Mouse (Mus musculus) heart, postnatal 25 days (tissue): ENCODE data around the gene Uvrag. TPM values are rescaled to one million over a fixed set of nuclear protein-coding genes. Genes with fewer than 3 reads are reported as not detected.

Experiments
- DNase-seq: peaks from one replicate; pipeline ENCODE4 v3.0.0; 2022; ENCODE audit warnings: low spot score
- intact Hi-C: fragments of 180-260 bp; cut with DNase I; formaldehyde crosslinking; loops from one replicate; pipeline ENCODE4 v1.15.1; 2025
- total RNA-seq, 2 experiments: library from RNA; stranded (reverse); gene quantifications; 2 replicates each; pipeline ENCODE4 v1.2.3; 2021

Gene Uvrag
- total RNA-seq, 2 experiments from 2014 or later: 24.9 to 26.3 TPM

- intact Hi-C loops: no loop called here
- no peak for DNase-seq
Observed at GRCm38 (mm10) chr7:98874411-98874951, 266.5 kb downstream of the Uvrag start.

GRCm38 (mm10) chr7:98873316-98873715 lies 267.6 kb downstream of the Uvrag start:
- no peak for DNase-seq
- intact Hi-C loops: no loop called here

GRCm38 (mm10) chr7:98871882-98872281 lies 269.1 kb downstream of the Uvrag start:
- DNase-seq: no peak
- intact Hi-C loops: no loop called here

- no peak for DNase-seq
- intact Hi-C loops: no loop called here
Observed at GRCm38 (mm10) chr7:98870791-98871190, 270.1 kb downstream of the Uvrag start.

GRCm38 (mm10) chr7:98869070-98869469 lies 271.9 kb downstream of the Uvrag start:
- intact Hi-C loops: no loop called here
- DNase-seq: no peak

- intact Hi-C loops: no loop called here
- no peak for DNase-seq
Observed at GRCm38 (mm10) chr7:98867794-98868150, 273.2 kb downstream of the Uvrag start.

- no peak for DNase-seq
- intact Hi-C loops: no loop called here
Observed at GRCm38 (mm10) chr7:98867053-98867793, 273.7 kb downstream of the Uvrag start.

GRCm38 (mm10) chr7:98863969-98864718 lies 276.8 kb downstream of the Uvrag start:
- DNase-seq: no peak
- intact Hi-C loops: no loop called here

- DNase-seq: no peak
- intact Hi-C loops: no loop called here
Observed at GRCm38 (mm10) chr7:98862994-98863393, 277.9 kb downstream of the Uvrag start.

GRCm38 (mm10) chr7:98861002-98861401 lies 279.9 kb downstream of the Uvrag start:
- DNase-seq: no peak
- intact Hi-C loops: no loop called here

- intact Hi-C loops: no loop called here
- DNase-seq: no peak
Observed at GRCm38 (mm10) chr7:98857094-98857493, 283.8 kb downstream of the Uvrag start.

GRCm38 (mm10) chr7:98856128-98856527 lies 284.8 kb downstream of the Uvrag start:
- intact Hi-C loops: no loop called here
- no peak for DNase-seq

- no peak for DNase-seq
- intact Hi-C loops: no loop called here
Observed at GRCm38 (mm10) chr7:98855388-98855787, 285.6 kb downstream of the Uvrag start.

GRCm38 (mm10) chr7:98853806-98854205 lies 287.1 kb downstream of the Uvrag start:
- DNase-seq: no peak
- intact Hi-C loops: no loop called here

GRCm38 (mm10) chr7:98852950-98853650 lies 287.8 kb downstream of the Uvrag start:
- intact Hi-C loops: no loop called here
- DNase-seq: no peak

GRCm38 (mm10) chr7:98851220-98851619 lies 289.7 kb downstream of the Uvrag start:
- intact Hi-C loops: no loop called here
- DNase-seq: no peak

- no peak for DNase-seq
- intact Hi-C loops: no loop called here
Observed at GRCm38 (mm10) chr7:98850388-98850787, 290.6 kb downstream of the Uvrag start.

- intact Hi-C loops: no loop called here
Observed at GRCm38 (mm10) chr7:98848899-98849640, 291.9 kb downstream of the Uvrag start.

GRCm38 (mm10) chr7:98843649-98844048 lies 297.3 kb downstream of the Uvrag start:
- DNase-seq: no peak

More at GRCm38 (mm10) chr7:98848899-98849640, 291.9 kb downstream of the Uvrag start:
- no peak for DNase-seq

GRCm38 (mm10) chr7:98842997-98843396 lies 297.9 kb downstream of the Uvrag start:
- intact Hi-C loops: no loop called here

More at GRCm38 (mm10) chr7:98843649-98844048, 297.3 kb downstream of the Uvrag start:
- intact Hi-C loops: no loop called here

More at GRCm38 (mm10) chr7:98842997-98843396, 297.9 kb downstream of the Uvrag start:
- DNase-seq: no peak
